Mouse (Mus musculus): Measurements from ENCODE around the gene Nupl2. TPM values are rescaled to one million over a fixed set of nuclear protein-coding genes. Genes with fewer than 3 reads are reported as not detected.

The Nupl2 gene
- total RNA-seq, 2 experiments from 2014 or later = 9.1 to 10.7 TPM

DNA sequence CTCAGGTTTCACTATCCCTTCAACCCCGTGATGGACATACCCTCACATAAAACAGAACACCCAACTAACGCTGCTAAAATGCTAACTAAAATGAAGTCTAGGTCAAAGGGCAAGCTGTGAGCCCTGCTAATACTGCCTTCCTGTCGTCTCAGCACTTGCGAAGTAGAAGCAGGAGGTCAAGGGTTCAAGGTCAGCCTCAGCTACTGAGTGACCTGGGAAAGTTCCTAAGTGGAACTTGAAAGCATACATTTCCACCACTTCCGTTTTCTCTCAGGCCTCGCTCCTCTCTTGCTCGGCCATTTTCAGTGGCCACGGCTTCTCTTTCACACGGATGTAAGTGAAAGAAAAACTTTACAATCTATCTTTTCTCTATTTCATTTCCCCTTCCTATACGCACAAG lies 43.2 kb downstream of the Nupl2 start:
- intact Hi-C loops (cut with DNase I) = no loop called here
- DNase-seq = no peak

GRCm38 (mm10) chr5:24208505-24208904 lies 43.7 kb downstream of the Nupl2 start:
- intact Hi-C loops (cut with DNase I) = no loop called here
- DNase-seq = no peak

- DNase-seq = peak; percentile 10 to 20
- intact Hi-C loops (cut with DNase I) = loop anchor here (2.0 kb wide), 1 partner anchor 13 kb away; no protein-coding TSS in a partner anchor
Measured at GRCm38 (mm10) chr5:24213861-24214546, 49.2 kb downstream of the Nupl2 start.

DNA sequence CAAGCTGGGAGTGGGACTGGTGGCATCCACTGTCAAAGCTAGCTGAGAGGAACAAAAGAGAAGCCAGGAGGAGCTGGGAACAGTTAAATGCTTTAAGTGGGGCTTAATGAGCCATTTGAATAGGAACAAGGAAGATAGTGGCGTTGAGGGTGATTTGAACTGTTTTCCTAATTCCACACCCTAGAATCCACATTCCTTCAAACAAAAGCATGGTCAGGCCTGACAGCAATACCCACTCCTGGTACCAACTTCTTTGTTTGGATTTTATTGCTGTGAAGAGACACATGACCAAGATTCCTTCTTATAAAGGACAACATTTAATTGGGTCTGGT lies 49.8 kb downstream of the Nupl2 start:
- intact Hi-C loops (cut with DNase I) = no loop called here
- DNase-seq = no peak

DNA sequence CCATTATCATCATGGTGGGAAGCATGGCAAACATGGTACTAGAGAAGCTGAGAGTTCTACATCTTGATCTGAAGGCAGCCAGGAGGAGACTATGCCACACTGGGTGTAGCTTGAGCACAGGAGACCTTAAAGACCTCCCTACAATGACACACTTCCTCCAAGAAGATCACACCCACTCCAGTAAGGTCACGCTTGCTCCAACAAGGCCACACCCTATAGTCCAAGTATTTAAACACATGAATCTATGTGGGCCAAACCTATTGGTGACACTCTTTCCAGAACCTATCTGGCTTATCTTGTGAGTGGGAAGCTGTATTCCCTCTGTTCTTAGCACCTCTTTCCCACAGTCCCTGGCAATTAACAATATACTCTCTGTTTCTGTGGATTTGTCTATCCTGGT lies 50.1 kb downstream of the Nupl2 start:
- intact Hi-C loops (cut with DNase I) = no loop called here
- DNase-seq = no peak

Other genes starting within 250 kb of the Nupl2 start
- gene Fam126a, start 134.3 kb upstream of the Nupl2 start, total RNA-seq (2021) = 10 to 100 TPM; 57.8 to 70.4 TPM
- 10 to 100 TPM; 51.7 to 54.8 TPM for gene Klhl7, start 64.4 kb upstream of the Nupl2 start, total RNA-seq (2021)
- gene Kcnh2, start 186.6 kb downstream of the Nupl2 start, total RNA-seq (2021) = 10 to 100 TPM; 90.5 to 93.9 TPM
- 10 to 100 TPM; 44.0 to 44.4 TPM for gene Nos3, start 199.8 kb downstream of the Nupl2 start, total RNA-seq (2021)
- under 1 TPM; 0.62 to 0.89 TPM for gene Atg9b, start 227.2 kb downstream of the Nupl2 start, total RNA-seq (2021)
- gene Abcb8, start 228.7 kb downstream of the Nupl2 start, total RNA-seq (2021) = 10 to 100 TPM; 85.0 to 88.5 TPM
- gene Asic3, start 248.4 kb downstream of the Nupl2 start, total RNA-seq (2021) = under 1 TPM; 0.12 to 0.22 TPM

Data from heart, postnatal 10 days (tissue).